Mouse (Mus musculus): ENCODE data around the gene Lpcat4.

- TF ChIP-seq CTCF (IDR thresholded peaks at IDR 0.05; ENCODE audit: low read depth), result no peak
- no peak for TF ChIP-seq EP300 (IDR thresholded peaks at IDR 0.05; ENCODE audit: low read depth)
These were observed 25.1 kb downstream of the Lpcat4 start for GRCm38 (mm10) chr2:112264364-112264763.

Measured in liver, postnatal 0 days (tissue).